Comparison of ENCODE assay signal across 8 mouse cellular contexts in genomic region chr17:16951092-16952016, GRCm38 (mm10).
DNase-seq lines count a peak whose midpoint lies in the region; ATAC-seq and TF ChIP-seq lines count a peak whose summit lies in the region.
"Not testable (repeated sequence)": the region's sequence is repeated elsewhere in the genome, so short reads cannot be mapped to it uniquely, and the experiment has no call there.

No protein-coding gene starts in this region.

- peak; percentile 97 for DNase-seq in 416B (ENCODE audit: low read depth)
- DNase-seq in heart, adult 8-10 months (ENCODE audit: low spot score) = peak; percentile 97
- peak; percentile 97 for DNase-seq in kidney, adult 9 months
- peak; percentile 96 for DNase-seq in limb, embryonic 14.5 days (ENCODE audit: low spot score)
- DNase-seq in midbrain, postnatal 0 days (ENCODE audit: low spot score) = peak; percentile 98
- DNase-seq in spleen, postnatal 14 days (ENCODE audit: low spot score in 2 of 2) = peak; percentile 42 to 63

- ATAC-seq in embryonic facial prominence, embryonic 15.5 days (ENCODE audit: insufficient number of reproducible peaks, low FRiP score, low TSS enrichment, low read depth) = peak; percentile 94
- ATAC-seq in limb, embryonic 14.5 days (ENCODE audit: low FRiP score, low read depth) = peak; percentile 97
- peak; percentile 99 for ATAC-seq in midbrain, postnatal 0 days (ENCODE audit: low FRiP score)

- H3K9ac ChIP-seq in embryonic facial prominence, embryonic 15.5 days; midbrain, postnatal 0 days (replicated peaks; ENCODE audit: low read length, poor library complexity, severe bottlenecking): not testable (repeated sequence)
- peak overlapping the region; percentile 40; the same call in 1 of the 2 replicates for H3K9ac ChIP-seq in limb, embryonic 14.5 days (ENCODE audit: low read depth, low read length, severe bottlenecking)

- not testable (repeated sequence) for H3K27me3 ChIP-seq in embryonic facial prominence, embryonic 15.5 days; limb, embryonic 14.5 days (ENCODE audit: control insufficient read depth, insufficient read depth, low read length); midbrain, postnatal 0 days (ENCODE audit: insufficient read depth, low read length)

- not testable (repeated sequence) for H3K36me3 ChIP-seq in embryonic facial prominence, embryonic 15.5 days; limb, embryonic 14.5 days (ENCODE audit: control insufficient read depth, insufficient read depth, low read length); midbrain, postnatal 0 days (ENCODE audit: insufficient read depth, low read length)

- not testable (repeated sequence) for H3K4me1 ChIP-seq in bone marrow, adult 2 months (ENCODE audit: control insufficient read depth, insufficient read depth, low read length); embryonic facial prominence, embryonic 15.5 days; limb, embryonic 14.5 days (ENCODE audit: control insufficient read depth, insufficient read depth, low read length); midbrain, postnatal 0 days (ENCODE audit: insufficient read depth, low read length)

- not testable (repeated sequence) for TF ChIP-seq CTCF in bone marrow, adult 2 months (IDR thresholded peaks at IDR 0.05; ENCODE audit: control insufficient read depth, insufficient read depth, low read length)
- peak; percentile 13; the same call in 1 of the 2 replicates for TF ChIP-seq CTCF in midbrain, postnatal 0 days (IDR thresholded peaks at IDR 0.05)

- H3K4me3 ChIP-seq in bone marrow, adult 2 months (replicated peaks; ENCODE audit: control insufficient read depth, low read depth, low read length) = peak overlapping the region; percentile 60
- H3K4me3 ChIP-seq in embryonic facial prominence, embryonic 15.5 days (replicated peaks) = peak overlapping the region; percentile 57
- H3K4me3 ChIP-seq in limb, embryonic 14.5 days (replicated peaks; ENCODE audit: low read length) = peak overlapping the region; percentile 44
- peak overlapping the region; percentile 38 for H3K4me3 ChIP-seq in midbrain, postnatal 0 days (ENCODE audit: low read depth, low read length)

- TF ChIP-seq POLR2A in bone marrow, adult 2 months (IDR thresholded peaks at IDR 0.05; ENCODE audit: borderline replicate concordance, control insufficient read depth, low read depth, low read length); limb, embryonic 14.5 days (IDR thresholded peaks at IDR 0.05; ENCODE audit: borderline replicate concordance, extremely low read depth, insufficient read depth, insufficient read length): not testable (repeated sequence)

- peak overlapping the region; percentile 30 for H3K4me2 ChIP-seq in embryonic facial prominence, embryonic 15.5 days (replicated peaks)
- peak overlapping the region; percentile 35 for H3K4me2 ChIP-seq in limb, embryonic 14.5 days (replicated peaks; ENCODE audit: low read depth, low read length, severe bottlenecking)
- peak overlapping the region; percentile 30; the same call in 1 of the 2 replicates for H3K4me2 ChIP-seq in midbrain, postnatal 0 days (ENCODE audit: low read depth, low read length, poor library complexity, severe bottlenecking)

- peak overlapping the region; percentile 16; the same call in 1 of the 2 replicates for H3K27ac ChIP-seq in bone marrow, adult 2 months (ENCODE audit: control insufficient read depth, insufficient read depth, low read depth, low read length, poor library complexity)
- peak overlapping the region; percentile 76; the same call in 1 of the 2 replicates for H3K27ac ChIP-seq in embryonic facial prominence, embryonic 15.5 days (replicated peaks)
- not testable (repeated sequence) for H3K27ac ChIP-seq in limb, embryonic 14.5 days (replicated peaks; ENCODE audit: low read depth, low read length)
- H3K27ac ChIP-seq in midbrain, postnatal 0 days (ENCODE audit: low read depth, low read length) = peak overlapping the region; percentile 7; the same call in 1 of the 2 replicates

- not testable (repeated sequence) for H3K9me3 ChIP-seq in embryonic facial prominence, embryonic 15.5 days (replicated peaks); limb, embryonic 14.5 days (ENCODE audit: control insufficient read depth, low read length); midbrain, postnatal 0 days (ENCODE audit: low read length)

- under 1% methylated on average over 23 of the region's 26 CpGs for WGBS in bone marrow, adult 2 months
- 1% methylated on average over 26 of the region's 26 CpGs for WGBS in embryonic facial prominence, embryonic 15.5 days
- 2% methylated on average over 22 of the region's 26 CpGs for WGBS in limb, embryonic 14.5 days
- WGBS in midbrain, postnatal 0 days = 2% methylated on average over 22 of the region's 26 CpGs
